Mouse (Mus musculus): ENCODE measurements around the gene Zbtb20. TPM values are rescaled to one million over a fixed set of nuclear protein-coding genes. Genes with fewer than 3 reads are reported as not detected.

Zbtb20 gene
- total RNA-seq, 2 experiments from 2014 or later = 259 to 306 TPM

DNA sequence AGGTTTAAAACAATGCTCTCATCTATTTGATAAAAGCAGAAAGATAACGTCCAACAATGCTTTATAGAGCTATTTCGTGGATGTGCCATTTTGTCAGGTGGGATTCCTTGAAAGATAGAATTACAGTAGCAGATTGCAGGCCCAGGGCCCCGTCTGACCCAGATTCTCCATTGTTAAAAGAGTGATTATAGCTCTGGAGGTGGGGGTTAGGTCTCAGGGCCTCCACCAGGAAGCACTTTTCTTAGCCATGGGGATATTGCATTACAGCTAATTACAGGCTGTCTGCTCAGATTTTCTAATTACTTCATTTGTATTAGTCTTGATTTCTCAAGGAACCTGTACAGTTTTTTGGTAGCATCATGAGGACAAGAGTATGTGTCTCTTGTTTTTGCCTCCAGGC, 798.7 kb downstream of the Zbtb20 start:
- no peak for DNase-seq (ENCODE audit: low spot score in 2 of 2)

GRCm38 (mm10) chr16:43687968-43688367, 812.3 kb downstream of the Zbtb20 start:
- DNase-seq (ENCODE audit: low spot score in 2 of 2) = no peak

DNA sequence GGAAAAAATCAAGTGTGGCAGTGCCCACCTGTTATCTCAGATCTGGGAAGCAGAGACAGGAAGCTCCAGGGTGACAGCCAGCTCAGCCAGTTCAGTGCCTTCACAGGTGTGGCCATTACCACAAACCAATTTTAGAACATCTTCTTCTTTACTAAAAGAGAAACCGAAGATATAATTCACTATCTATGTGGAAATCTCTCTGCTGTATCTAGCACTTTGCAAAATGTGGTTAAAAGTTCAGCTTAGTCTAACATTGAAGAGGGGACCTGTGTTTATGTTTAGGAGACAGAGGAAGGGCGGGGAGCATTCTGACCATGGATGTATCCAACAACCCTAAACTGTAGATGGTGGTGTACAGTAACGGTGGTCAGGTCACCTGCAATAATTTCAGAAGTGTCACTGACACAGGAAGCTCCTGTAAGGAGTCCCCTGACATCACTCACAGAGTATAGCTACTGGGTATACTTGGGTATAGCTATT, 814.6 kb downstream of the Zbtb20 start:
- DNase-seq (ENCODE audit: low spot score in 2 of 2) = no peak

DNA sequence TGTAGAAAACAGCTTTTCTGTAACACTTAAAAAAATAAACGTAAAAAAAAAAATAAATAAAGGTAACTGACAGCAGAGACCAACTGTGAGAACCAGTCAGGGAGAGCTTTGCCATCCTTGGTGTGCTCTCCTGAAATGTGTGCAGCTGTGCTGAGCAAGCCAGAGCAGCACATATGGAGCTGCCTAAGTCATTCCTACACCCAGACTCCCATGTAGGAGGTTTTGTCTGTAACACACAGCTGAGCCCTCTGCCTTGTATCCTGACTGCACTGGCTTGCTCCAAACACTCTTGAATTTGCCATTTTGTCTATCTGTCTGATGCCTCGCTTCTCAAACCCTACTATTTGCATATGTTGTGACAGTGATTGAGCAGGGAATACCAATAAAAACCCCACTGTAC, 815.2 kb downstream of the Zbtb20 start:
- peak in 1 of 2 experiments; percentile 52 for DNase-seq (ENCODE audit: low spot score in 2 of 2)

- DNase-seq (ENCODE audit: low spot score in 2 of 2) = no peak
Observed at GRCm38 (mm10) chr16:43691741-43692140, 816.1 kb downstream of the Zbtb20 start.

Small RNA genes lying within 50 kb of the gene (microRNA-seq; reads per million reads assigned to microRNA genes)
- 0 reads per million in 2 experiments for gene Mir568
